Mouse (Mus musculus): ENCODE data around the gene Csde1. TPM values are rescaled to one million over a fixed set of nuclear protein-coding genes. Genes with fewer than 3 reads are reported as not detected.
A peak's percentile ranks its signal among the peaks of the same experiment; 100 is the strongest.

Gene Csde1
- total RNA-seq, 1 experiment, result 323 TPM

DNA sequence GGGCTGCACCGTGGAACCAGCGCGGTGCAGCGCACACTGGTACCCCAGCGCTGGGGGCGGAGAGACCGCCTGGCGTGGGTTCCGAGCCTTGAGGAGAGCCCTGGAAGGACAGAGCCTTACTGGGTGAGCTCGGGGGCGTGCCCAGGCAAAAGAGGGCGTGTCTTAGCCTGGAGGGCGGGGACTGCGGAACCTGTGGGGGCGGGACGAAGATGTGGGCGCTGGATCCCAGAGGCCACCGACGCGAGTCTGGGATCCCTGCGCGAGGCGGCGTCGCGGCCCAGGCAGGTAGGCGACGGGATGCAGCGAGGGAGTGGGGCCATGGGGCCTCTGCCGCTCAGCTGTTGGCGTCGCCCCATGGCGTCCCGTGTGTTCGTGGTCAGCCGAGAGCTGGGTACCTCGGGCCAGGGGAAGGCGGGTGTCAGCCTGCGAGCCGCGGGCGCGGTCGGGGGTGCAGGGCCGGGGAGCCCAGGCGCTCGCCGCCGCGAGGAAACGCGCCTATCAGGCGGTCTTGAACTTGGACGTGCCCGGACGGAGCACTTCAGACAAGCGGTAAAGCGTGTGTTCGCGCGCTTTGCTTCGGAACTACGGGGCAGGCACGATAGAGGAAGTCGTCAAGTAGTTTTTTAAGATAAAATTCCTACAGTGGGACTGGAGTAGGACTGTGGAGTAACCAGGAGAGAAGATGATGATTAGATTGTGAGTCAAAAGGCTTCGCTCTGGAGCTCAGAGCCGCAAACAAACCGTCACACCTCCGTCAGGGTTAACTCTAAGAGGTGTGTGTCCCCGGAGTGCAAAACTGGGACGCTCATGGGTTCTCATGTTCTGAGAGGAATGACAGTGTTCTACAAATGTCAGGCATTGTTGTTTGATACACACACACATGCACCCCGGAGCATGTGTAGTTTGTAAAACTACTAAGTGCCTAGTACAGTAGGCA is 82.5 kb downstream of the Csde1 start, which contains the start of gene Dennd2c:
Gene Dennd2c (plus strand): TSS at position 151 of the 937 bp plus-strand sequence.
- H3K9ac ChIP-seq (ENCODE audit: insufficient read depth, low read depth, low read length, poor library complexity, severe bottlenecking), result peak within 1 kb of the TSS; percentile 90
- DNase-seq (ENCODE audit: low read depth, low spot score), result peak; percentile 91
- in situ Hi-C loops (cut with MboI; ENCODE audit: low sequenced_read_pairs in 2 of 2, unreplicated experiment in 2 of 2), result no loop called here
- peaks cover 3 to 5% of the 10 kb centered on the region in 2 experiments for H3K4me1 ChIP-seq (ENCODE audit: control insufficient read depth in 2 of 2, insufficient read depth in 2 of 2, low read length in 2 of 2, poor library complexity in 1 of 2)
- no peaks in the 10 kb centered on the region for H3K9me3 ChIP-seq (ENCODE audit: control insufficient read depth, insufficient read depth, low read depth, low read length)
- TF ChIP-seq MAFK (IDR thresholded peaks at IDR 0.05; ENCODE audit: insufficient read depth, low read depth, low read length) (no peak), CHD2 (IDR thresholded peaks at IDR 0.05; ENCODE audit: low read depth, low read length) (no peak), HCFC1 (IDR thresholded peaks at IDR 0.05; ENCODE audit: borderline replicate concordance, insufficient read depth, low read length) (no peak; the same call in 1 of the 2 replicates), ZC3H11A (IDR thresholded peaks at IDR 0.05; ENCODE audit: borderline replicate concordance, low read depth, low read length) (no peak), ZNF384 (IDR thresholded peaks at IDR 0.05; ENCODE audit: low read depth, low read length) (no peak)
- H3K27ac ChIP-seq (ENCODE audit: insufficient read depth, low read depth, low read length, poor library complexity, severe bottlenecking), result no peak within 1 kb of the TSS
- H3K4me3 ChIP-seq (ENCODE audit: insufficient read depth in 1 of 2, low read depth in 1 of 2, low read length in 2 of 2, poor library complexity in 1 of 2, severe bottlenecking in 1 of 2), result peak within 1 kb of the TSS; percentile 92 to 94
- no peaks in the 10 kb centered on the region for H3K36me3 ChIP-seq (ENCODE audit: control insufficient read depth, insufficient read depth, low read length, poor library complexity, severe bottlenecking)

Other genes starting within 250 kb of the Csde1 start
- gene Tshb, start 237.7 kb upstream of the Csde1 start, total RNA-seq (2012; rRNA removed), result not detected in 2 replicates
- 2.8 and 3.6 TPM in 2 replicates for gene Sycp1, start 84.3 kb upstream of the Csde1 start, total RNA-seq (2012; rRNA removed)
- gene Nr1h5, start 56.3 kb upstream of the Csde1 start, total RNA-seq (2012; rRNA removed), result not detected in 2 replicates
- gene Sike1, start 24.7 kb upstream of the Csde1 start, total RNA-seq (2012; rRNA removed), result 16.9 and 27.9 TPM in 2 replicates
- gene Nras, start 37.9 kb downstream of the Csde1 start, total RNA-seq (2012; rRNA removed), result 88.8 and 113 TPM in 2 replicates
- gene Ampd1, start 53.6 kb downstream of the Csde1 start, total RNA-seq (2012; rRNA removed), result 0.26 and 0.49 TPM in 2 replicates
- 29.9 and 39.2 TPM in 2 replicates for gene Dennd2c, start 82.2 kb downstream of the Csde1 start, total RNA-seq (2012; rRNA removed)
- 86.4 and 102 TPM in 2 replicates for gene Bcas2, start 151.2 kb downstream of the Csde1 start, total RNA-seq (2012; rRNA removed)

All from ES-E14 (cell line).